Mouse (Mus musculus) spleen, adult 2 months (tissue): ENCODE results near the gene Gng2. TPM values are rescaled to one million over a fixed set of nuclear protein-coding genes. Genes with fewer than 3 reads are reported as not detected.

Experiments used
- DNase-seq, 2 experiments: peaks; one replicate each; pipeline versions ENCODE4 v3.0.0 to v3.0.0-alpha.2; 2012 to 2021; ENCODE audit warnings: low spot score in 2 of 2, low read depth in 1 of 2
- H3K27ac ChIP-seq: fragments of 200-500 bp; 2 replicates; pipeline ENCODE4 v1.5.1; 2012; ENCODE audit warnings: low read length, inconsistent platforms; ENCODE audit not compliant: insufficient read depth
- H3K27me3 ChIP-seq: fragments of 200-500 bp; 2 replicates; pipeline ENCODE4 v1.6.1; 2012; ENCODE audit warnings: mild to moderate bottlenecking, moderate library complexity, low read length, inconsistent platforms; ENCODE audit not compliant: control insufficient read depth, insufficient read depth
- H3K36me3 ChIP-seq: fragments of 200-500 bp; 2 replicates; pipeline ENCODE4 v1.6.1; 2012; ENCODE audit warnings: mild to moderate bottlenecking, low read length, inconsistent platforms; ENCODE audit not compliant: control insufficient read depth, insufficient read depth
- H3K4me1 ChIP-seq: fragments of 200-500 bp; 2 replicates; pipeline ENCODE4 v1.6.1; 2011; ENCODE audit warnings: inconsistent platforms; ENCODE audit not compliant: control insufficient read depth, insufficient read depth, insufficient read length
- H3K4me3 ChIP-seq: fragments of 200-500 bp; 2 replicates; pipeline ENCODE4 v1.5.1; 2011; ENCODE audit warnings: mild to moderate bottlenecking, inconsistent platforms; ENCODE audit not compliant: insufficient read depth, insufficient read length; ENCODE audit errors: extremely low read depth
- CTCF ChIP-seq: fragments of 200-500 bp; IDR thresholded peaks from 2 replicates; pipeline ENCODE4 v1.5.1; 2011; ENCODE audit warnings: mild to moderate bottlenecking, inconsistent platforms; ENCODE audit not compliant: insufficient read depth, insufficient read length, insufficient replicate concordance; ENCODE audit errors: extremely low read depth
- POLR2A ChIP-seq: fragments of 200-500 bp; IDR thresholded peaks from 2 replicates; pipeline ENCODE4 v1.6.1; 2011; ENCODE audit warnings: low read depth, low read length, inconsistent platforms
- WGBS: fragments of 180-500 bp; shearing (Covaris S2); methylation state at CpG from one replicate; pipeline ENCODE4 v1.1.7; 2018; 5-methylcytosine and 5-hydroxymethylcytosine counted together
- polyA plus RNA-seq: library from polyadenylated mRNA; depleted of rRNA; stranded (reverse); fragments of >200 nt; gene quantifications from 2 replicates; pipeline ENCODE4 v1.2.3, GENCODE M21; 2012

The Gng2 gene
- polyA plus RNA-seq, 1 experiment = 25.1 TPM

- WGBS = 82% methylated on average over 8 of the region's 8 CpGs
- no peak for DNase-seq
- no peaks in the 10 kb centered on the region for H3K36me3 ChIP-seq
These were observed 115.9 kb downstream of the Gng2 start for GRCm38 (mm10) chr14:19861311-19862080.

GRCm38 (mm10) chr14:19860281-19860680 lies 117.1 kb downstream of the Gng2 start:
- no peak overlapping the region for H3K4me3 ChIP-seq
- DNase-seq = no peak
- TF ChIP-seq CTCF (no peak), POLR2A (no peak)
- 96% methylated on average over 4 of the region's 4 CpGs for WGBS
- H3K36me3 ChIP-seq = no peaks in the 10 kb centered on the region
- no peaks in the 10 kb centered on the region for H3K4me1 ChIP-seq
- no peak overlapping the region for H3K27ac ChIP-seq
- no peaks in the 10 kb centered on the region for H3K27me3 ChIP-seq

More at GRCm38 (mm10) chr14:19861311-19862080, 115.9 kb downstream of the Gng2 start:
- TF ChIP-seq CTCF (no peak), POLR2A (no peak)
- Histone ChIP-seq H3K27me3 (no peaks in the 10 kb centered on the region), H3K27ac (no peak overlapping the region), H3K4me1 (no peaks in the 10 kb centered on the region), H3K4me3 (no peak overlapping the region)

GRCm38 (mm10) chr14:19858808-19859776 lies 118.3 kb downstream of the Gng2 start:
- Histone ChIP-seq H3K4me1 (no peaks in the 10 kb centered on the region), H3K27me3 (no peaks in the 10 kb centered on the region), H3K27ac (no peak overlapping the region), H3K4me3 (no peak overlapping the region), H3K36me3 (no peaks in the 10 kb centered on the region)
- no peak for TF ChIP-seq POLR2A
- TF ChIP-seq CTCF = no peak
- DNase-seq = no peak
- WGBS = 50% methylated on average over 8 of the region's 8 CpGs

GRCm38 (mm10) chr14:19858279-19858678 lies 119.1 kb downstream of the Gng2 start:
- TF ChIP-seq POLR2A (no peak), CTCF (no peak)
- no peaks in the 10 kb centered on the region for H3K36me3 ChIP-seq
- H3K4me1 ChIP-seq = no peaks in the 10 kb centered on the region
- no peaks in the 10 kb centered on the region for H3K27me3 ChIP-seq
- H3K4me3 ChIP-seq = no peak overlapping the region
- 90% methylated on average over 2 of the region's 2 CpGs for WGBS
- DNase-seq = no peak
- H3K27ac ChIP-seq = no peak overlapping the region

- Histone ChIP-seq H3K36me3 (no peaks in the 10 kb centered on the region), H3K27me3 (no peaks in the 10 kb centered on the region), H3K27ac (no peak overlapping the region), H3K4me1 (no peaks in the 10 kb centered on the region), H3K4me3 (no peak overlapping the region)
- TF ChIP-seq CTCF (no peak), POLR2A (no peak)
- 87% methylated on average over 3 of the region's 3 CpGs for WGBS
- DNase-seq = no peak
These were observed 124.0 kb downstream of the Gng2 start for GRCm38 (mm10) chr14:19853471-19853870.

- DNase-seq = peak; percentile 29 to 60
- no peak overlapping the region for H3K27ac ChIP-seq
- no peaks in the 10 kb centered on the region for H3K4me1 ChIP-seq
- H3K36me3 ChIP-seq = no peaks in the 10 kb centered on the region
- TF ChIP-seq POLR2A (no peak), CTCF (peak; percentile 51; the same call in 1 of the 2 replicates)
- WGBS = 25% methylated on average over 15 of the region's 15 CpGs
- H3K27me3 ChIP-seq = no peaks in the 10 kb centered on the region
- H3K4me3 ChIP-seq = peak overlapping the region; percentile 44; the same call in 1 of the 2 replicates
These were observed 137.7 kb downstream of the Gng2 start for GRCm38 (mm10) chr14:19839600-19840332.
